In the genomic region with DNA sequence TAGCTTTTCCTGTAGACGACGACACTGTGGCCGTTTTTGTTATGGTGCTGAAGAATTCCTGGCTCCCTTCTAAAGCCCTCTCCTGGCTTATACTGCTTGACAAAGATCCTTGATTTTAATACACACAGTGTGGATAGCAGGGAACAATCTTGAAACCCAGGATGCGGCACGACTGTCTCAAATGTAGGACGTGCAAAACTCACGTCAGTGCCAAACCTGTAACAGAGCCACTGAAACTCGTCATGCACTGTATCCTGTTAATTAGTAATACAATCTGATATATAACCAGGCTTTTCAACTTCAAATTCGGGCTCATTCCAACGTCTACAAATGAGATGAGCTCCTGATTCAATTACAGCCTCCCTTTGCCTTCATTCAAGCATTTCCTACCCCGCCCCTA, we compare ENCODE assay signal across 18 mouse cellular contexts. TPM values are rescaled to one million over a fixed set of nuclear protein-coding genes. Genes with fewer than 3 reads are reported as not detected.
DNase-seq lines count a peak whose midpoint lies in the region; ATAC-seq and TF ChIP-seq lines count a peak whose summit lies in the region.
"Had no signal": no experiment of that assay in that cellular context is flagged by ENCODE, and none has a peak within 500 bp of the region (broad histone marks: within the 10 kb centered on the region; RNA-seq: fewer than 3 reads in every experiment).

No protein-coding gene starts in this region.

- no peak overlapping the region for H3K4me3 ChIP-seq in forebrain, postnatal 0 days (ENCODE audit: low read depth, low read length)
- no peak overlapping the region for H3K4me3 ChIP-seq in forebrain, embryonic 12.5 days (replicated peaks)
- no peak overlapping the region for H3K4me3 ChIP-seq in kidney, embryonic 16.5 days (ENCODE audit: low read length)
- H3K4me3 ChIP-seq: embryonic facial prominence, embryonic 10.5 days; embryonic facial prominence, embryonic 12.5 days had no signal

- peak; percentile 52 for DNase-seq in forebrain, postnatal 0 days
- DNase-seq in kidney, postnatal 4 days, result no peak
- peak; percentile 53 for DNase-seq in brain, adult 2 months (ENCODE audit: low read depth, low spot score)
- DNase-seq in thymus, postnatal 36 days, result no peak
- DNase-seq: adrenal gland, adult 2 months; adrenal gland, postnatal 10 days; adrenal gland, postnatal 25 days; cerebellum, adult 11-12 months; cerebellum, adult 2 months; cerebellum, adult 9-10 months; cerebellum, postnatal 10 days; cerebellum, postnatal 25 days had no signal

- no peak for TF ChIP-seq CTCF in forebrain, postnatal 0 days (IDR thresholded peaks at IDR 0.05; ENCODE audit: low read depth)

- H3K36me3 ChIP-seq in forebrain, postnatal 0 days (ENCODE audit: insufficient read depth), result no peaks in the 10 kb centered on the region
- no peaks in the 10 kb centered on the region for H3K36me3 ChIP-seq in forebrain, embryonic 12.5 days (replicated peaks)
- 0 out of 2 replicates have a peak, but pooled peaks cover 3% of the 10 kb centered on the region for H3K36me3 ChIP-seq in kidney, embryonic 16.5 days (ENCODE audit: insufficient read depth, low read length)
- H3K36me3 ChIP-seq: embryonic facial prominence, embryonic 10.5 days; embryonic facial prominence, embryonic 12.5 days had no signal

- H3K4me2 ChIP-seq in forebrain, postnatal 0 days (ENCODE audit: low read depth), result no peak overlapping the region
- H3K4me2 ChIP-seq in forebrain, embryonic 12.5 days, result no peak overlapping the region
- no peak overlapping the region for H3K4me2 ChIP-seq in kidney, embryonic 16.5 days (replicated peaks; ENCODE audit: low read depth, low read length)
- H3K4me2 ChIP-seq: embryonic facial prominence, embryonic 12.5 days had no signal

- H3K27me3 ChIP-seq in forebrain, postnatal 0 days (ENCODE audit: insufficient read depth, low read length), result no peaks in the 10 kb centered on the region
- H3K27me3 ChIP-seq in forebrain, embryonic 12.5 days, result no peaks in the 10 kb centered on the region
- no peaks in the 10 kb centered on the region for H3K27me3 ChIP-seq in kidney, embryonic 16.5 days (ENCODE audit: insufficient read depth, low read length)
- H3K27me3 ChIP-seq: embryonic facial prominence, embryonic 12.5 days had no signal

- ATAC-seq in forebrain, postnatal 0 days, result peak; percentile 68
- ATAC-seq in forebrain, embryonic 12.5 days (ENCODE audit: low FRiP score), result no peak
- ATAC-seq in kidney, embryonic 16.5 days (ENCODE audit: low FRiP score, low TSS enrichment), result 0 out of 2 replicates have a peak, but pooled peaks have one; percentile 10
- ATAC-seq: forebrain, embryonic 16.5 days had no signal

- H3K9me3 ChIP-seq in forebrain, postnatal 0 days (ENCODE audit: low read length), result no peaks in the 10 kb centered on the region
- H3K9me3 ChIP-seq in forebrain, embryonic 12.5 days, result no peaks in the 10 kb centered on the region
- H3K9me3 ChIP-seq in kidney, embryonic 16.5 days (ENCODE audit: low read length), result no peaks in the 10 kb centered on the region
- H3K9me3 ChIP-seq: embryonic facial prominence, embryonic 10.5 days; embryonic facial prominence, embryonic 12.5 days had no signal

- 0 out of 2 replicates have a peak, but pooled peaks cover 2% of the 10 kb centered on the region for H3K4me1 ChIP-seq in forebrain, postnatal 0 days (ENCODE audit: insufficient read depth)
- H3K4me1 ChIP-seq in forebrain, embryonic 12.5 days, result no peaks in the 10 kb centered on the region
- no peaks in the 10 kb centered on the region for H3K4me1 ChIP-seq in kidney, embryonic 16.5 days (ENCODE audit: insufficient read depth, low read length)
- H3K4me1 ChIP-seq: embryonic facial prominence, embryonic 10.5 days; embryonic facial prominence, embryonic 12.5 days had no signal

- no peak overlapping the region for H3K9ac ChIP-seq in forebrain, postnatal 0 days
- H3K9ac ChIP-seq in forebrain, embryonic 12.5 days, result no peak overlapping the region
- no peak overlapping the region for H3K9ac ChIP-seq in kidney, embryonic 16.5 days (replicated peaks; ENCODE audit: low read length)
- H3K9ac ChIP-seq: embryonic facial prominence, embryonic 12.5 days had no signal

- 46% methylated on average over 11 of the region's 11 CpGs for WGBS in forebrain, postnatal 0 days
- 79% methylated on average over 11 of the region's 11 CpGs for WGBS in forebrain, embryonic 12.5 days
- 53% methylated on average over 11 of the region's 11 CpGs for WGBS in kidney, embryonic 16.5 days

- no peak overlapping the region for H3K27ac ChIP-seq in forebrain, postnatal 0 days (ENCODE audit: low read depth, low read length)
- no peak overlapping the region for H3K27ac ChIP-seq in forebrain, embryonic 12.5 days
- H3K27ac ChIP-seq in kidney, embryonic 16.5 days (ENCODE audit: low read length), result no peak overlapping the region
- H3K27ac ChIP-seq: embryonic facial prominence, embryonic 10.5 days; embryonic facial prominence, embryonic 12.5 days had no signal

RNA-seq across cellular contexts. Expression of a gene that starts 38.3 kb away (rescaled TPM):
- 1.9 and 2.1 TPM in 2 replicates for total RNA-seq in forebrain, postnatal 0 days (2014; rRNA removed)
- 1.6 and 1.8 TPM in 2 replicates for polyA plus RNA-seq in forebrain, postnatal 0 days (2015; fragmentation: Nextera tagmentation; extraction: Ambion mirVana)
- 0.55 and 1.0 TPM in 2 replicates for polyA plus RNA-seq in forebrain, embryonic 12.5 days (2016; fragmentation: Nextera tagmentation; extraction: Ambion mirVana)
- polyA plus RNA-seq in kidney, embryonic 16.5 days (2015; fragmentation: Nextera tagmentation; extraction: Ambion mirVana), result 118 and 125 TPM in 2 replicates
- polyA plus RNA-seq: C2C12 had no signal

Comparison
In these comparisons a context has a peak if more than half of its experiments do, and no peak if none do; other contexts are left out.
1. DNase-seq: peak in forebrain, postnatal 0 days (single experiment) and brain, adult 2 months (single experiment); none in kidney, postnatal 4 days (0 of 2) and thymus, postnatal 36 days (0 of 2).
2. RNA of a gene that starts 38.3 kb away (polyA plus RNA-seq): 118 to 125 TPM in kidney, embryonic 16.5 days; 1.6 to 1.8 TPM in forebrain, postnatal 0 days and 0.55 to 1.0 TPM in forebrain, embryonic 12.5 days; every median in the first group is over 10 times any median in the second.